Mouse (Mus musculus) G1E (cell line): ENCODE measurements around the gene Grhl3. TPM values are rescaled to one million over a fixed set of nuclear protein-coding genes. Genes with fewer than 3 reads are reported as not detected.

Experiments used
- ATAC-seq: 2 replicates; pipeline ENCODE4 v1.8.0; 2016; ENCODE audit warnings: mild to moderate bottlenecking; ENCODE audit not compliant: insufficient number of reproducible peaks, poor library complexity, low FRiP score, severe bottlenecking; ENCODE audit errors: extremely low read depth
- DNase-seq: peaks from one replicate; pipeline ENCODE4 v3.0.0; 2012; ENCODE audit warnings: low spot score
- H3K27me3 ChIP-seq: 2 replicates; pipeline ENCODE4 v1.6.1; 2012; ENCODE audit warnings: mild to moderate bottlenecking, low read length, inconsistent platforms; ENCODE audit not compliant: insufficient read depth
- H3K36me3 ChIP-seq: replicated peaks from 2 replicates; pipeline ENCODE3; 2012; ENCODE audit warnings: mild to moderate bottlenecking, inconsistent platforms
- H3K4me1 ChIP-seq: 2 replicates; pipeline ENCODE4 v1.6.1; 2012; ENCODE audit warnings: low read depth, low read length, inconsistent platforms, mixed read lengths; ENCODE audit not compliant: insufficient read depth
- H3K4me3 ChIP-seq: 2 replicates; pipeline ENCODE4 v1.5.1; 2012; ENCODE audit warnings: low read depth, mild to moderate bottlenecking, inconsistent platforms, low read length, moderate library complexity, mixed read lengths
- H3K9me3 ChIP-seq: replicated peaks from 2 replicates; pipeline ENCODE4 v1.6.1; 2012; ENCODE audit warnings: inconsistent platforms
- CTCF ChIP-seq: IDR thresholded peaks from 2 replicates; pipeline ENCODE4 v1.5.1; 2012; ENCODE audit warnings: low read depth, low read length, inconsistent platforms, mixed read lengths
- GATA1 ChIP-seq: IDR thresholded peaks from 2 replicates; pipeline ENCODE4 v1.6.1; 2012; ENCODE audit warnings: borderline replicate concordance, low read length, inconsistent platforms, mixed read lengths
- GATA2 ChIP-seq: IDR thresholded peaks from 2 replicates; pipeline ENCODE4 v1.6.1; 2012; ENCODE audit warnings: low read depth, low read length, inconsistent platforms, borderline replicate concordance
- POLR2AphosphoS5 ChIP-seq: IDR thresholded peaks from 2 replicates; pipeline ENCODE4 v1.6.1; 2012; ENCODE audit warnings: low read depth, low read length, inconsistent platforms; ENCODE audit not compliant: insufficient replicate concordance
- TAL1 ChIP-seq: conservative IDR thresholded peaks from 2 replicates; pipeline ENCODE4 v1.6.1; 2012; ENCODE audit warnings: low read depth, low read length, inconsistent platforms, mixed read lengths
- polyA plus RNA-seq: library from polyadenylated mRNA; stranded (reverse); fragments of >175 nt; gene quantifications from 2 replicates; pipeline ENCODE4 v1.2.3, GENCODE M21; 2012
- total RNA-seq, 2 experiments: library from RNA; stranded (forward) in 1 of 2; stranded (reverse) in 1 of 2; fragments of 200-1000 nt in 1 of 2; fragments of >200 nt in 1 of 2; fragmentation: Nextera tagmentation in 1 of 2; gene quantifications; 2 replicates each; pipeline ENCODE4 v1.2.3; 2014 to 2017

Gene Grhl3
- total and polyA plus RNA-seq, 3 experiments, result not detected

DNA sequence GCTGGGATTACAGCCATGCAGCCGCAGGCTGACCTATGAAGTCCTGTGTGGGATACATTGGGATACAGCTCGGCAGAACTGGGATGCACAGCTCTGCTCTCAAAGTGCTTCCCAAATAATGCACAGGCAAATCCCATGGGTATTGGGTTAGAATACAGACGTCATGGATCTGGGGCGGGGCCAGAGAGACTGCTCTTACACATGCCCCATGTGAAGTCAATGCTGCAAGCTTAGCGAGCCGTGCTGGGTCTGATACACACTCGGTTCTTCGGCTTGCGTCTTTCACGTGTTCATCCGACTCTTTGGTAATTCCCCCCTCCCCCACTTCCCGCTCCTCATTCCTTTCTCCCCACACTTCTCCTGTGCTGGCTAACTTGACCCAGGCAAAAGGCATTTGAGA is 34.4 kb downstream of the Grhl3 start:
- Histone ChIP-seq H3K27me3 (peaks cover 15% of the 10 kb centered on the region), H3K4me3 (no peak overlapping the region), H3K9me3 (no peaks in the 10 kb centered on the region), H3K36me3 (no peaks in the 10 kb centered on the region), H3K4me1 (no peaks in the 10 kb centered on the region)
- TF ChIP-seq POLR2AphosphoS5 (no peak), GATA2 (no peak), TAL1 (no peak), GATA1 (no peak), CTCF (no peak)
- DNase-seq, result no peak
- no peak for ATAC-seq

GRCm38 (mm10) chr4:135535021-135535420 is 38.4 kb downstream of the Grhl3 start:
- Histone ChIP-seq H3K9me3 (peaks cover 7% of the 10 kb centered on the region), H3K36me3 (no peaks in the 10 kb centered on the region), H3K4me1 (no peaks in the 10 kb centered on the region), H3K27me3 (peaks cover 10% of the 10 kb centered on the region; the same call in 1 of the 2 replicates), H3K4me3 (no peak overlapping the region)
- ATAC-seq (no peak), DNase-seq (no peak)
- no peak for TF ChIP-seq GATA2
- TF ChIP-seq CTCF, result no peak
- TF ChIP-seq POLR2AphosphoS5, result no peak
- no peak for TF ChIP-seq GATA1
- TF ChIP-seq TAL1, result no peak

DNA sequence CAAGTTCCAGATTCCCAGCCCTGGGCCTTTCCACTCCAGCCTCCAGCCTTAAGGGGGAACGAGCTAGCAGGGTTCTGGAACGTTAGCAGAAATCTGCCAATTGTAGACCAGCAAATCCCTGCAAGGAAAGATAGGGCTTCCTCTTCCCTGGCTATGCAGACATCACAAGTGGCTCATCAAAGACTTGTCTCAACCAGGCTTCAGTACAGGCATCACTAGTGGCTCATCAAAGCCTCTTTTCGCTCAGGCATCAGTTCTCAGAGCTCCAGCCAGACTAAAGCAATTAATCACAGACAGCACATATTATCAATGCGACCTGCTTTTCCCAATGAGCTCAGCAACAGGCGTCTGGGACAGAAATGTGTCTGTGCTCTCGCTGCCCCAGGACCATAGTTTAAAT is 40.4 kb downstream of the Grhl3 start:
- DNase-seq (no peak), ATAC-seq (no peak)
- Histone ChIP-seq H3K4me3 (no peak overlapping the region), H3K4me1 (no peaks in the 10 kb centered on the region), H3K9me3 (peaks cover 7% of the 10 kb centered on the region), H3K27me3 (peaks cover 7% of the 10 kb centered on the region; the same call in 1 of the 2 replicates), H3K36me3 (no peaks in the 10 kb centered on the region)
- TF ChIP-seq GATA1, result no peak
- TF ChIP-seq CTCF, result no peak
- TF ChIP-seq GATA2, result no peak
- no peak for TF ChIP-seq POLR2AphosphoS5
- no peak for TF ChIP-seq TAL1

DNA sequence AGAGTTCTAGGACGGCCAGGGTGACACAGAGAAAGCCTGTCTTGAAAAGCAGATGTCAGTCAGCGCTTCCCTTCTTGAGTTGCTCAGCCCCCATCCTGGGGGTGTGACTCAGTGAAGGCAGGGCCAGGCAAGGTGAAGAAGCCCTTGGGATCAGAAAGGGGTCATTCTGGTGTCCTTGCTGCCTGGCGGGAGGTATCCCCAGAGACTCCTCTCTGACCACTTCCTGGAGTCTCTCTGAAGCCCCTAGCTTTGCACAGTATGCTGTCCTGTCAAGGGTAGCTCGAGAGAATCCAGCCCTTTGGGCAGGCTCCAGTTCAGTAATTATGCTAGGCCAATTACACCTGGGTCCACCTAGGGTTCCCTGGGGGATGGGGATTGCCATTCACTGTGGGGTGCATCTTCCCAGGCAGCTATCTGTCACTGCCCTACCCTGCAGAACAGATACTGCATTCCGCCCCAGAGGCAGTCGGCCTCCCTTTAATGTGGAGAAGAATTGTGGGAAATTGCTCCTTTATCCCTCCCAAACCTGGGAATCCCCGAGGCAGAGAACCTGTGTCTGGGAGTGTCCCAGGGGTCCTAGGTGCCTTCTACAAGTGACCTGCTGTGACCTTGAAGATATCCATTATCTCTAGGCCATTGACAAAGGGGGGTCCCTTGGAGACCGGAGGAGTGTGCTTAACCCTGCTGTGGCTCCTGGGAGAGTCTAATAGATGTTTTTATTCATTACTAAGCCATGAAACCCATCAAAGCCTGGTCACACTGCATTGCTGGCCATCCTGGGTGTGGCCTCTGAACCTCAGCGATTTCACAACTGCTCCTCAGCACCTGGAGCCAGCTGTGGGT is 41.4 kb downstream of the Grhl3 start:
- no peak for TF ChIP-seq TAL1
- TF ChIP-seq POLR2AphosphoS5, result no peak
- TF ChIP-seq GATA2, result no peak
- TF ChIP-seq GATA1, result no peak
- no peak for TF ChIP-seq CTCF
- peaks cover 6% of the 10 kb centered on the region; the same call in 1 of the 2 replicates for H3K27me3 ChIP-seq
- no peaks in the 10 kb centered on the region for H3K36me3 ChIP-seq
- peaks cover 7% of the 10 kb centered on the region for H3K9me3 ChIP-seq
- H3K4me1 ChIP-seq, result no peaks in the 10 kb centered on the region
- DNase-seq (no peak), ATAC-seq (no peak)
- no peak overlapping the region for H3K4me3 ChIP-seq

- Histone ChIP-seq H3K36me3 (no peaks in the 10 kb centered on the region), H3K4me1 (no peaks in the 10 kb centered on the region), H3K9me3 (peaks cover 7% of the 10 kb centered on the region), H3K4me3 (no peak overlapping the region), H3K27me3 (peaks cover under 1% of the 10 kb centered on the region; the same call in 1 of the 2 replicates)
- no peak for TF ChIP-seq GATA1
- ATAC-seq, result no peak
- no peak for DNase-seq
These were observed 42.2 kb downstream of the Grhl3 start for GRCm38 (mm10) chr4:135531236-135531635.

DNA sequence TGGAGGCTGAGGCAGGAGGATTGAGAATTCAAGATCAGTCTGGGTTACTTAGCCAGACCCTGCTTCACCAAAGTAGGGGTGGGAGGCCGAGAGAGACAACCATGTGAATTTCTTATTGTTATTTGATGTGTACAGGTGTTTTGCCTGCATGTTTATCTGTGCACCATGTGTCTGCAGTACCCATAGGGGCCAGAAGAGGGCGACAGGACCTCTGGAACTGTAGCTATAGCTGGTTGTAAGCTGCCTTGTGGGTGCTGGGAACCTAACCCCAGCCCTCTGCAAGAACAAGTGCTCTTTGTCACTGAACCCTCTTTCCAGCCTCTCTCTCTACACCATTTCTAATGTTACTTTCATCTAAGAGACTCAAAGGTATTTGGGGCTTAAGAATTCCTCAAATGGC is 43.2 kb downstream of the Grhl3 start:
- Histone ChIP-seq H3K36me3 (no peaks in the 10 kb centered on the region), H3K9me3 (peaks cover 7% of the 10 kb centered on the region), H3K27me3 (peaks cover 2% of the 10 kb centered on the region; the same call in 1 of the 2 replicates), H3K4me3 (no peak overlapping the region), H3K4me1 (no peaks in the 10 kb centered on the region)
- no peak for TF ChIP-seq GATA2
- no peak for TF ChIP-seq TAL1
- no peak for TF ChIP-seq POLR2AphosphoS5
- no peak for TF ChIP-seq GATA1
- TF ChIP-seq CTCF, result no peak
- DNase-seq, result no peak
- ATAC-seq, result no peak
